Mouse (Mus musculus): Measurements from ENCODE around the gene Ppp1cc.

DNA sequence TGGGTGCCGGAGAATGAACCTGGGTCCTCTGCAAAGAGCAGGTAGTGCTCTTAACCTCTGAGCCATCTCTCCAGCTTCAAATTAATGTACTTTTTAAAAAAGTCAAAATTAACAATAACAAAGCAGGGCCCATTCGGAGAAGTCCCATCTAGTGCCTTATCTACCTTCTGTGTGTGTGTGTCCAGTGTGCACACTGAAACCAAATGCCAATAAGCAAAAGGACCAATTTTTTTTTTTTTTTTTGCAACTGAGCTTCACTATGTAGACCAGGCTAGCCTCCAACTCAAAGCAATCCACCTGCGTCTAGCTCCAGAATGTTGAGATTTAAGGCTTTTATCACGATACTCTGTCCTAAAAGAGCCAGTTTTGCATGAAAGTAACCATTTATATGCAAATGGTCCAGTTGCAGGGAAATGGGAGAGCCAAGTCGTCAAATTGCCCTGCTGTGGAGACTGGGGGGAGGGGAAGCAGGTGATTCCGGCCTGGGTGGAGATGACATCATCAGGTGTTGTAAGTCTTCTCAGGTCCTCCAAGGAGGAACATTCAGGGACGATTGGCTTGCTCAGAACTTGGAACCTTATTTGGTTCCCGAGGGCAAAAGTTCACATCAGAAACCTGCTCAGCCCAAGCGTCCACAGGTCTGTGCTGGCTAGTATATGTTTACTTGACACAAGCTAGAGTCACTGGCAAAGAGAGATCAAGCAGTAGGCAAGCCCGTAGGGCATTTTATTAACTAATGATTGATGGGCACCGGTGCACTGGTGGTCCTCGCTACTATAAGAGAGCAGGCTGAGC is 33.4 kb downstream of the Ppp1cc start:
- TF ChIP-seq CTCF (IDR thresholded peaks at IDR 0.05), result no peak
- no peak for TF ChIP-seq EP300 (IDR thresholded peaks at IDR 0.05)

Measured in lung, postnatal 0 days (tissue).